Mouse (Mus musculus) cortical plate, adult 2 months (tissue): ENCODE measurements around the gene Slx4. TPM values are rescaled to one million over a fixed set of nuclear protein-coding genes. Genes with fewer than 3 reads are reported as not detected.
"Not testable (repeated sequence)": the region's sequence is repeated elsewhere in the genome, so short reads cannot be mapped to it uniquely, and the experiment has no call there.

Source experiments
- H3K27ac ChIP-seq: fragments of 200-500 bp; 2 replicates; pipeline ENCODE4 v1.5.1; 2012; ENCODE audit warnings: low read length, control low read depth, inconsistent platforms; ENCODE audit not compliant: insufficient read depth
- H3K4me1 ChIP-seq: fragments of 200-500 bp; 2 replicates; pipeline ENCODE4 v1.6.1; 2011; ENCODE audit warnings: low read length; ENCODE audit not compliant: control insufficient read depth, insufficient read depth
- H3K4me3 ChIP-seq: fragments of 200-500 bp; 2 replicates; pipeline ENCODE4 v1.5.1; 2011; ENCODE audit warnings: mild to moderate bottlenecking, low read length, control low read depth; ENCODE audit not compliant: insufficient read depth
- CTCF ChIP-seq: fragments of 200-500 bp; IDR thresholded peaks from 2 replicates; pipeline ENCODE4 v1.5.1; 2011; ENCODE audit warnings: mild to moderate bottlenecking, control low read depth, low read length; ENCODE audit not compliant: insufficient read depth; ENCODE audit errors: extremely low read depth
- POLR2A ChIP-seq: fragments of 200-500 bp; IDR thresholded peaks from 2 replicates; pipeline ENCODE4 v1.6.1; 2011; ENCODE audit warnings: mild to moderate bottlenecking, low read length, control low read depth; ENCODE audit not compliant: insufficient read depth; ENCODE audit errors: extremely low read depth
- polyA plus RNA-seq: library from polyadenylated mRNA; depleted of rRNA; stranded (reverse); fragments of >200 nt; gene quantifications from 2 replicates; pipeline ENCODE4 v1.2.3, GENCODE M21; 2012

Slx4 gene
- polyA plus RNA-seq, 1 experiment: 37.2 TPM

DNA sequence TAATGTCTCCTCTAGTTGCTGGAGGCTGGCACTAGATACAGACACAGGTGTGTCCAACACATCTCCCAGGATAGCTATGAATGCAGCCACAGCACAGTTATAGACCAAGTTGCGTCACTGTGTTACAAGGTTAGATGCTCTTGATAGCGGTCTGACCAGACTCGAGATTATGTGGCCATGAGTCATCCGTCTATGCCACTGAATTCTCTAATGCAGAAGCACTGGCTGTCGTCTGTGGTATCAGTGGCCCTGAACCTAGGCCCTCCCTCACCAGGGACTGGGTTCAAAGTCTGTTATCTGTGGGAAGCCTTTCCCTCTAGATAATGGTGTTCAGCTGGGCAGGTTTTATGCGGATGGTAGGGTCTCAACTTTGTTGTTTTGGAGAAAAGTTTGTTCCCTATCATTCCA is 28.8 kb upstream of the Slx4 start:
- no peak overlapping the region for H3K27ac ChIP-seq
- no peak for TF ChIP-seq CTCF
- TF ChIP-seq POLR2A: no peak
- no peak overlapping the region for H3K4me3 ChIP-seq
- H3K4me1 ChIP-seq: no peaks in the 10 kb centered on the region

DNA sequence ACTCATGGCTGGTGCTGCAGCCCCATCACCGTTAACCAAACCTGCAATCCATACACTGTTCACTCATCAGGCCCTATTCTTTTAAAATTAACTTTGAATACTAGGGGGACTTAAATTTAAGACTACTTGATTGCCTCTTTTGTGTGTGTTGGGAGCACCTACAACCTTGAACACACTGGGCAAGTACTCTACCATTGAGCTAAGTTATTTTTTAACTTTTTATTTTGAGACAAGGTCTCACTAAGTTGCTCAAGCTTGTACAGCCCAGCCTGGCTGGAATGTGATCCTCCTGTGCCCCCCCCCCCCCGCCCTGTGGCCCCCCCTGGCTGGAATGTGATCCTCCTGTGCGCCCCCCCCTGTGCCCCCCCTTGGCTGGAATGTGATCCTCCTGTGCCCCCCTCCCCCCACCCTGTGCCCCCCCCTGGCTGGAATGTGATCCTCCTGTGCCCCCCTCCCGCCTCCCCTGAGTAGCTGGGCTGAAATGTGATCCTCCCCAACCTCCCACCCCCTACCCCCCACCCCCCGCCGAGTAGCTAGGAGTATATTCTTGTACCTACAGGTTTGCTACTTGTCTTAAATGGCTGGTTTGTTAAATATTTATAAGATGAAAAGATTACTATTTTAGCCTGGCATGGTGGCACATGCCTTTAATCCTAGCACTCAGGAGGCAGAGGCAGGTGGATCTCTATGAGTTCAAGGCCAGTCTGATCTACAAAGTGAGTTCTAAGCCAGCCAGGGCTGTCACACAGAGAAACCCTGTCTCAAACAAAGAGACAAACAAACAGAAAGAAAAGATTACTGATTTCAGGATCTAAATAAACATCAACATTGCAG is 28.1 kb upstream of the Slx4 start:
- no peak overlapping the region for H3K4me3 ChIP-seq
- H3K27ac ChIP-seq: no peak overlapping the region
- no peaks in the 10 kb centered on the region for H3K4me1 ChIP-seq
- TF ChIP-seq POLR2A (no peak), CTCF (no peak)

DNA sequence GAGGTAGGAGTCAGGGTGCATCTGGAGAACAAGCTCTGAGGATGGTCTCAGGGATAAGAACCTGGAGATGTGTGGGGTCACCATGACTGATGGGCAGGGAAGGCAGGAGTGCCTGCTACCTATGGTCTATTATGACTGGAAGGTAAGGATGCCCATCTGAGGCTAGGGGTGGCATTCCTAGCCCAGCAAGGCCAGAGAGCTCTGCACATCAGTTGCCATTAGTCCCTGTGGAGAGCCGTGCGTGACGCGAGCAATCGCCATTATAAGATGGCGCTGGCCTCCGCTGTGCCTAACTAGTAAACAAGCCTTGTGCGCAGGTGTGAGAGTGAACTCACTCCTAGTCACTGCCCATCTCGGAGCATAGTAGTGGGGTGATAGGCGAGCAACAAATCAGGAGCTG is 26.9 kb upstream of the Slx4 start:
- H3K4me1 ChIP-seq: no peaks in the 10 kb centered on the region
- no peak overlapping the region for H3K27ac ChIP-seq
- no peak overlapping the region for H3K4me3 ChIP-seq
- TF ChIP-seq POLR2A: no peak
- TF ChIP-seq CTCF: no peak

DNA sequence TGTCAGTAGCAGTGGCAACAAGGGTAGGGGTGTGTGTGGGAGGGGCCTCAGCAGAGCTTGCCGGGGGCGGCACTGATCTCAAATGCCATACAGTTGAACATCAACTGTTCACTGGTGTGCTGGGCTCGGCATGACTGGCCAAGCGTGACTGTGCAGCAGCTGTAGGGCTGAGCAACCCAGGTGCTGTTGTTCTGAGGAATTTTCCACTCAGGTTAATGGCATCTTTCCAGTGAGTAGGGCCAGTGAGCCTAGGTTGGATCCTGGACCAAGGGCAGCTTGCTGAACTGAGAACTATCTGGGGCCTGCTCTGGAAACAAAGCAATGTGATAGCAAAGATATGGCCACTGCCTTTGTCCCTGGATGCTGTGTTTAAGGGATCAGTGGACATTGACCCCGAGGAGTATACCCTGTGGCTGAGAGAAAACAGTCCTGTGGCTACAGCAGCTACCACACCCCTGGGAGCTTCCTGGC is 25.8 kb upstream of the Slx4 start:
- TF ChIP-seq POLR2A (no peak), CTCF (no peak)
- Histone ChIP-seq H3K4me1 (no peaks in the 10 kb centered on the region), H3K27ac (no peak overlapping the region), H3K4me3 (no peak overlapping the region)

DNA sequence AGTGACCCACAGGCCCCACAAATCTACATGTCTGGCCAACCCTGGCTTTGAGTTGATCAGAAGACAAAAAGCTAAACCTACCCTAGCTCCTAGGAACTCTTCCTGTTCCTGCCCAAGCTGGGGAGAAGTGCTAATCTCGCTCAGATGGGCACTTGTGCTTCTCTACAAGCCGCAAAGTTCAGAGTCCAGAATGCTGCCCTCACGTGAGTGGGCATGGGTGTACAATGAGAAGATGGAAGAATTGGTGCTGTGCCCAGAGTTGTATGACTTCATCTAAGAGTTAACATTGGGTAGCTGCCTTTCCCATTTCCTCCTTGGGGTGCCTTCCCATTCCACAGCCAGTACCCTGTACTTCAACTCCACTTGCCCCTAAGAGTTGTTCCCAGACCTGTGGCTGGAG is 23.6 kb upstream of the Slx4 start:
- H3K4me1 ChIP-seq: no peaks in the 10 kb centered on the region
- no peak overlapping the region for H3K4me3 ChIP-seq
- H3K27ac ChIP-seq: no peak overlapping the region
- no peak for TF ChIP-seq POLR2A
- no peak for TF ChIP-seq CTCF

DNA sequence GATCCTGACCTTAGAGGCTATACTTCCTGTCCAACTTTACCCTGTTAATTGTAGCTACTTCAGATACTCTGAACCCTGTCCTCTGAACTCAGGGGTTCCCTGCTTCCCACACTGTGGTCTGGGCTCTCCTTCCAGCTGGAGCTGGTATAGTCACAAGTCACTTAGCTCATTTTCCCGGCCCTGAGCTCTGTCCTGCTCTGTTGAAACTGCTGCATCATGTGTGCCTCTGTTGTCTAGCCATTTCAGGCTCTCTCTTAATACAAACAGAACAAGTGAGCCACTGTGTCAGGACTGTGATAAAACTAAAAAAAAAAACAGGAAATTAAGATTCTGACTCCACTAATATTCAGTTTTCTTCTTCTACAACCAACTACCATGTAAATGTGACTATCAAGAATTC is 23.1 kb upstream of the Slx4 start:
- Histone ChIP-seq H3K4me1 (no peaks in the 10 kb centered on the region), H3K27ac (no peak overlapping the region)
- TF ChIP-seq POLR2A (no peak), CTCF (no peak)

DNA sequence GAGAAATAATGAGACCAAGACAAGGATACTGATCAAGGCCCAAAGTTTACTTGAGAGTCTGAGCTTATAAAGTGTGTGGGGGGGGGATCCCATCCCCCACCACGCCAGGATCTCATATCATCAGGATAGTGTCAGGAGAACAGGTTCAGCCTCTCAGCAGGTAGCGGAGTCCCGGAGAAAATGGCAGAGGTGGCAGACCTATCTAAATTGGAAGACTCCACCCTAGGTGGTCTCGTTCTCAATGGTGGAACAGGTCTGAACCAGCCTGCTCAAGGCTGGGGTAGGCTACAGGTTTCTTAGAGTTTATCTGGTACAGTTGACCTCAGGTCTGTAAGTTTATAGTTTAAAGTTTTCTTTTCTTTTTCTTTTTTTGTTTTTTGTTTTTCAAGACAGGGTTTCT is 19.1 kb upstream of the Slx4 start:
- no peak overlapping the region for H3K27ac ChIP-seq
- no peak overlapping the region for H3K4me3 ChIP-seq
- H3K4me1 ChIP-seq: no peaks in the 10 kb centered on the region
- TF ChIP-seq POLR2A (no peak), CTCF (no peak)

More for the DNA sequence above, 23.1 kb upstream of the Slx4 start:
- no peak overlapping the region for H3K4me3 ChIP-seq

DNA sequence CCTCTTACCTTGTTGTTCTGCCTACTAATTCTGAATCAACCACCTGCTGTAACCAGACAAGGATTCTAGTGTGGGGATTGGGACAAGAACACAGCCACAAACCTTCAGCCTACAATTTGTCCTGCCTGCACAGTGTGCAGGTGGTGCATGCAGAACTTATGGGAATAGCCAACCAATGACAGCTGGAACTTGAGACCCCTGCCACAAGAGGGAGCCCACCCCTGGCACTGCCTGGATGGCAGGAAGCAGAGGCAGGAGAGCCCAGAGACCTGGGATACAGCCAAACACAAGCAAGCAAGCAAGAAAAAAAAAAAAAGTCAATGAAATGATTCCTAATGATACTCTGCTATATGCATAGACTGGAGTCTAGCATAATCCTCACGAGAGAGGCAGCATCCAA is 17.7 kb upstream of the Slx4 start:
- H3K4me1 ChIP-seq: no peaks in the 10 kb centered on the region
- no peak overlapping the region for H3K4me3 ChIP-seq
- TF ChIP-seq POLR2A: no peak
- no peak for TF ChIP-seq CTCF
- H3K27ac ChIP-seq: no peak overlapping the region

DNA sequence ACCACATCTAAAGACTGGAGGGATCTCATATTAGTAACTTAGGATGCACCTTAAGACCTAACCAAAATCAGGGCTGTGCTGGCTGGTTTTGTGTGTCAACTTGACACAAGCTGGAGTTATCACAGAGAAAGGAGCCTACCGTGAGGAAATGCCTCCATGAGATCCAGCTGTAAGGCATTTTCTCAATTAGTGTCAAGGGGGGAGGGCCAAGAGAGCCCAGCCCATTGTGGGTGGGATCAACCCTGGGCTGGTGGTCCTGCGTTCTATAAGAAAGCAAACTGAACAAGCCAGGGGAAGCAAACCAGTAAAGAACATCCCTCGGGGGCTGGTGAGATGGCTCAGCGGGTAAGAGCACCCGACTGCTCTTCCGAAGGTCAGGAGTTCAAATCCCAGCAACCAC is 13.9 kb upstream of the Slx4 start:
- not testable (repeated sequence) for H3K4me1 ChIP-seq, H3K27ac ChIP-seq, H3K4me3 ChIP-seq

DNA sequence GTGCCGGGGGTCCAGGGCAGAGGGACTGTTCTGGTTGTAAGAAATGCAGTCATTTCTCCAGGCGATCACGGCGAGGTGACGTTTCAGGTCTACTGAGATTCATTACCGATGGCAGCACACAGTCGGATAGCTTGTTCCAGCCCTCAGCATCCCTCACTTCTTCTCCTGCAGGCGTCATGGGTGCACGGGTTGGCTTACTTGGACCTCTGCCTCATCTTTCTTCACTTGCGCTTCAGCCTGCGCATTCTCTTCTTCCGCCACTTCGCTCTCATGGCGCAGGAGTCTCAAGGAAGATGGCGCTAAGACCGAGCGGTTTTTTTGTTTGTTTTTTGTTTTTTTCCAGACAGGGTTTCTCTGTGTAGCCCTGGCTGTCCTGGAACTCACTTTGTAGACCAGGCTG is 13.2 kb upstream of the Slx4 start:
- not testable (repeated sequence) for H3K4me1 ChIP-seq, H3K4me3 ChIP-seq, H3K27ac ChIP-seq
